28 mouse cellular contexts compared by ENCODE assay signal in genomic region chr1:45904161-45904560, GRCm38 (mm10). TPM values are rescaled to one million over a fixed set of nuclear protein-coding genes. Genes with fewer than 3 reads are reported as not detected.
A peak's percentile ranks its signal among the peaks of the same experiment; 100 is the strongest.
DNase-seq lines count a peak whose midpoint lies in the region; ATAC-seq and TF ChIP-seq lines count a peak whose summit lies in the region.
"Had no signal": no experiment of that assay in that cellular context is flagged by ENCODE, and none has a peak within 500 bp of the region (broad histone marks: within the 10 kb centered on the region; RNA-seq: fewer than 3 reads in every experiment).

No protein-coding gene starts in this region.

- no peak for DNase-seq in heart, adult 8-10 months (ENCODE audit: low spot score)
- no peak for DNase-seq in liver, postnatal 0 days
- no peak for DNase-seq in liver, embryonic 11.5 days (ENCODE audit: low spot score)
- peak; percentile 54 for DNase-seq in large intestine, adult 2 months (ENCODE audit: low read depth, low spot score)
- DNase-seq in gastrocnemius, postnatal 10 days = no peak
- DNase-seq: adrenal gland, adult 2 months; adrenal gland, postnatal 10 days; adrenal gland, postnatal 25 days; cerebellum, adult 11 months; cerebellum, adult 18-20 months; cerebellum, adult 8-10 months; cerebellum, adult 9-11 months; cerebellum, postnatal 14 days; cerebellum, postnatal 36 days had no signal

- no peaks in the 10 kb centered on the region for H3K27me3 ChIP-seq in heart, embryonic 13.5 days (replicated peaks)
- H3K27me3 ChIP-seq in intestine, embryonic 15.5 days (replicated peaks) = no peaks in the 10 kb centered on the region
- no peaks in the 10 kb centered on the region for H3K27me3 ChIP-seq in intestine, postnatal 0 days (replicated peaks; ENCODE audit: control insufficient read depth, insufficient read depth, low read length)
- no peaks in the 10 kb centered on the region for H3K27me3 ChIP-seq in liver, postnatal 0 days (ENCODE audit: insufficient read depth, low read length)
- no peaks in the 10 kb centered on the region for H3K27me3 ChIP-seq in liver, embryonic 11.5 days (replicated peaks; ENCODE audit: control insufficient read depth, insufficient read depth, low read length)
- H3K27me3 ChIP-seq: embryonic facial prominence, embryonic 12.5 days; forebrain, embryonic 13.5 days; forebrain, embryonic 15.5 days had no signal

- WGBS in heart, embryonic 13.5 days = 80% methylated on average over 3 of the region's 3 CpGs
- 65% methylated on average over 3 of the region's 3 CpGs for WGBS in intestine, embryonic 15.5 days
- WGBS in intestine, postnatal 0 days = 53% methylated on average over 3 of the region's 3 CpGs
- 70% methylated on average over 3 of the region's 3 CpGs for WGBS in liver, postnatal 0 days (ENCODE audit: insufficient replicate concordance)
- WGBS in liver, embryonic 11.5 days = 74% methylated on average over 3 of the region's 3 CpGs
- WGBS in large intestine, adult 2 months = 45% methylated on average over 3 of the region's 3 CpGs

- H3K36me3 ChIP-seq in heart, embryonic 13.5 days = peaks cover 2% of the 10 kb centered on the region; the same call in 1 of the 2 replicates
- no peaks in the 10 kb centered on the region for H3K36me3 ChIP-seq in intestine, embryonic 15.5 days
- peaks cover 5% of the 10 kb centered on the region for H3K36me3 ChIP-seq in intestine, postnatal 0 days (ENCODE audit: control insufficient read depth, insufficient read depth)
- H3K36me3 ChIP-seq in liver, postnatal 0 days (replicated peaks; ENCODE audit: insufficient read depth, low read length) = peaks cover 15% of the 10 kb centered on the region
- no peaks in the 10 kb centered on the region for H3K36me3 ChIP-seq in liver, embryonic 11.5 days (ENCODE audit: control insufficient read depth, insufficient read depth, low read length)
- H3K36me3 ChIP-seq: embryonic facial prominence, embryonic 10.5 days; embryonic facial prominence, embryonic 12.5 days; forebrain, embryonic 15.5 days had no signal

- no peak for ATAC-seq in heart, embryonic 13.5 days (ENCODE audit: extremely low read depth, insufficient number of reproducible peaks, low FRiP score, low TSS enrichment)
- peak; percentile 38; the same call in 1 of the 2 replicates for ATAC-seq in intestine, embryonic 15.5 days
- no peak for ATAC-seq in intestine, postnatal 0 days
- ATAC-seq in liver, postnatal 0 days = no peak
- no peak for ATAC-seq in liver, embryonic 11.5 days (replicated peaks; ENCODE audit: low FRiP score)
- ATAC-seq: forebrain, embryonic 13.5 days; forebrain, embryonic 15.5 days had no signal

- peak overlapping the region; percentile 82 for H3K27ac ChIP-seq in heart, embryonic 13.5 days (replicated peaks)
- H3K27ac ChIP-seq in intestine, embryonic 15.5 days = peak overlapping the region; percentile 54; the same call in 1 of the 2 replicates
- H3K27ac ChIP-seq in intestine, postnatal 0 days (ENCODE audit: low read depth, low read length) = no peak overlapping the region
- peak overlapping the region; percentile 0; the same call in 1 of the 2 replicates for H3K27ac ChIP-seq in liver, postnatal 0 days (ENCODE audit: low read depth)
- no peak overlapping the region for H3K27ac ChIP-seq in liver, embryonic 11.5 days (ENCODE audit: low read depth, low read length)
- H3K27ac ChIP-seq: embryonic facial prominence, embryonic 10.5 days; embryonic facial prominence, embryonic 12.5 days; forebrain, embryonic 13.5 days; forebrain, embryonic 15.5 days had no signal

- H3K4me3 ChIP-seq in heart, embryonic 13.5 days = no peak overlapping the region
- H3K4me3 ChIP-seq in intestine, embryonic 15.5 days (replicated peaks) = no peak overlapping the region
- no peak overlapping the region for H3K4me3 ChIP-seq in intestine, postnatal 0 days (ENCODE audit: low read depth, low read length)
- no peak overlapping the region for H3K4me3 ChIP-seq in liver, postnatal 0 days (ENCODE audit: low read depth, low read length)
- H3K4me3 ChIP-seq in liver, embryonic 11.5 days (ENCODE audit: low read depth, low read length) = no peak overlapping the region
- H3K4me3 ChIP-seq: embryonic facial prominence, embryonic 10.5 days; embryonic facial prominence, embryonic 12.5 days; forebrain, embryonic 13.5 days; forebrain, embryonic 15.5 days had no signal

- no peak for TF ChIP-seq EP300 in liver, postnatal 0 days (IDR thresholded peaks at IDR 0.05; ENCODE audit: low read depth)

- no peaks in the 10 kb centered on the region for H3K9me3 ChIP-seq in heart, embryonic 13.5 days
- no peaks in the 10 kb centered on the region for H3K9me3 ChIP-seq in intestine, embryonic 15.5 days
- no peaks in the 10 kb centered on the region for H3K9me3 ChIP-seq in intestine, postnatal 0 days (ENCODE audit: control insufficient read depth)
- no peaks in the 10 kb centered on the region for H3K9me3 ChIP-seq in liver, postnatal 0 days (ENCODE audit: low read length)
- H3K9me3 ChIP-seq in liver, embryonic 11.5 days (ENCODE audit: control insufficient read depth, low read length) = no peaks in the 10 kb centered on the region
- H3K9me3 ChIP-seq: embryonic facial prominence, embryonic 10.5 days; embryonic facial prominence, embryonic 12.5 days; forebrain, embryonic 13.5 days; forebrain, embryonic 15.5 days had no signal

- no peak overlapping the region for H3K9ac ChIP-seq in heart, embryonic 13.5 days
- no peak overlapping the region for H3K9ac ChIP-seq in intestine, embryonic 15.5 days
- no peak overlapping the region for H3K9ac ChIP-seq in intestine, postnatal 0 days (ENCODE audit: low read depth, low read length)
- H3K9ac ChIP-seq in liver, postnatal 0 days (replicated peaks) = no peak overlapping the region
- no peak overlapping the region for H3K9ac ChIP-seq in liver, embryonic 11.5 days (ENCODE audit: low read depth, low read length)
- H3K9ac ChIP-seq: embryonic facial prominence, embryonic 12.5 days; forebrain, embryonic 13.5 days; forebrain, embryonic 15.5 days had no signal

- TF ChIP-seq CTCF in intestine, postnatal 0 days (IDR thresholded peaks at IDR 0.05; ENCODE audit: low read depth) = no peak
- no peak for TF ChIP-seq CTCF in liver, postnatal 0 days (IDR thresholded peaks at IDR 0.05; ENCODE audit: low read depth)

- H3K4me2 ChIP-seq in heart, embryonic 13.5 days = no peak overlapping the region
- no peak overlapping the region for H3K4me2 ChIP-seq in intestine, embryonic 15.5 days (replicated peaks)
- no peak overlapping the region for H3K4me2 ChIP-seq in intestine, postnatal 0 days (replicated peaks; ENCODE audit: low read depth)
- no peak overlapping the region for H3K4me2 ChIP-seq in liver, postnatal 0 days (ENCODE audit: low read depth, low read length)
- no peak overlapping the region for H3K4me2 ChIP-seq in liver, embryonic 11.5 days
- H3K4me2 ChIP-seq: embryonic facial prominence, embryonic 12.5 days; forebrain, embryonic 13.5 days; forebrain, embryonic 15.5 days had no signal

- H3K4me1 ChIP-seq in heart, embryonic 13.5 days = peaks cover 18% of the 10 kb centered on the region
- H3K4me1 ChIP-seq in intestine, embryonic 15.5 days (replicated peaks) = peaks cover 13% of the 10 kb centered on the region
- H3K4me1 ChIP-seq in intestine, postnatal 0 days (replicated peaks; ENCODE audit: control insufficient read depth, insufficient read depth, low read length) = peaks cover 11% of the 10 kb centered on the region
- H3K4me1 ChIP-seq in liver, postnatal 0 days (ENCODE audit: insufficient read depth) = no peaks in the 10 kb centered on the region
- peaks cover 3% of the 10 kb centered on the region; the same call in 1 of the 2 replicates for H3K4me1 ChIP-seq in liver, embryonic 11.5 days (replicated peaks; ENCODE audit: control insufficient read depth, insufficient read depth, low read length)

RNA-seq across cellular contexts. Expression of gene Gm5269, which starts 14.1 kb away (rescaled TPM):
- polyA plus RNA-seq in heart, embryonic 13.5 days (2015; fragmentation: Nextera tagmentation; extraction: Ambion mirVana) = not detected in 2 replicates
- total RNA-seq in heart, adult 8-10 months (2022) = not detected
- not detected in 2 replicates for polyA plus RNA-seq in intestine, embryonic 15.5 days (2015; fragmentation: Nextera tagmentation; extraction: Ambion mirVana)
- not detected in 2 replicates for polyA plus RNA-seq in intestine, postnatal 0 days (2015; fragmentation: Nextera tagmentation; extraction: Ambion mirVana)
- polyA plus RNA-seq in liver, postnatal 0 days (2015; fragmentation: Nextera tagmentation; extraction: Ambion mirVana) = not detected in 2 replicates
- polyA plus RNA-seq in liver, embryonic 11.5 days (2014; fragmentation: Nextera tagmentation; extraction: Ambion mirVana) = not detected in 2 replicates
- polyA plus RNA-seq in large intestine, adult 2 months (2012; rRNA removed) = not detected in 2 replicates
- not detected for total RNA-seq in gastrocnemius, postnatal 10 days (2021)
- total RNA-seq: adrenal gland, adult 2 months; adrenal gland, postnatal 10 days; adrenal gland, postnatal 25 days; common myeloid progenitor, adult 5-6 weeks; ES-E14; MEL had no signal
- polyA plus RNA-seq: adrenal gland, adult 2 months; brain, embryonic 14.5 days; C2C12; embryonic facial prominence, embryonic 10.5 days; embryonic facial prominence, embryonic 12.5 days; embryonic facial prominence, embryonic 14.5 days; forebrain, embryonic 11.5 days; forebrain, embryonic 13.5 days; forebrain, embryonic 15.5 days had no signal

RNA-seq across cellular contexts. Expression of gene Slc40a1, which starts 22.2 kb away (rescaled TPM):
- 19.4 and 20.8 TPM in 2 replicates for polyA plus RNA-seq in heart, embryonic 13.5 days (2015; fragmentation: Nextera tagmentation; extraction: Ambion mirVana)
- 10 to 100 TPM; 22.0 to 29.0 (median 26.5) TPM for total RNA-seq in heart, adult 8-10 months (2022)
- 143 and 151 TPM in 2 replicates for polyA plus RNA-seq in intestine, embryonic 15.5 days (2015; fragmentation: Nextera tagmentation; extraction: Ambion mirVana)
- polyA plus RNA-seq in intestine, postnatal 0 days (2015; fragmentation: Nextera tagmentation; extraction: Ambion mirVana) = 526 and 605 TPM in 2 replicates
- 197 and 219 TPM in 2 replicates for polyA plus RNA-seq in liver, postnatal 0 days (2015; fragmentation: Nextera tagmentation; extraction: Ambion mirVana)
- polyA plus RNA-seq in liver, embryonic 11.5 days (2014; fragmentation: Nextera tagmentation; extraction: Ambion mirVana) = 83.4 and 99.7 TPM in 2 replicates
- 4.3 and 17.9 TPM in 2 replicates for polyA plus RNA-seq in large intestine, adult 2 months (2012; rRNA removed)
- 10 to 100 TPM; 14.5 to 15.0 TPM for total RNA-seq in gastrocnemius, postnatal 10 days (2021)

Comparison
In these comparisons a context has a peak if more than half of its experiments do, and no peak if none do; other contexts are left out.
1. H3K27ac ChIP-seq: peak in heart, embryonic 13.5 days (single experiment), intestine, embryonic 15.5 days (single experiment) and liver, postnatal 0 days (single experiment); none in intestine, postnatal 0 days (single experiment) and liver, embryonic 11.5 days (single experiment).